Mouse (Mus musculus) heart, adult 2 months (tissue): Measurements from ENCODE around the gene Sept9.

Experiments used
- CTCF ChIP-seq: fragments of 200-600 bp; IDR thresholded peaks from 2 replicates; pipeline ENCODE4 v1.8.1; 2022; ENCODE audit warnings: antibody characterized with exemption, mild to moderate bottlenecking, moderate library complexity
- EP300 ChIP-seq: fragments of 200-500 bp; IDR thresholded peaks from 2 replicates; pipeline ENCODE4 v1.6.1; 2011; ENCODE audit warnings: low read depth, low read length, control low read depth; ENCODE audit not compliant: insufficient read depth
- POLR2A ChIP-seq: fragments of 200-500 bp; IDR thresholded peaks from 2 replicates; pipeline ENCODE4 v1.6.1; 2011; ENCODE audit warnings: mild to moderate bottlenecking, low read depth, low read length, control low read depth; ENCODE audit not compliant: insufficient read depth

GRCm38 (mm10) chr11:117265270-117265980 lies 66.0 kb downstream of the Sept9 start:
- TF ChIP-seq POLR2A (no peak), CTCF (peak; percentile 58), EP300 (0 out of 2 replicates have a peak, but pooled peaks have one; percentile 1)
